Mouse (Mus musculus) ovary, postnatal 36 days (tissue): ENCODE measurements around the gene Car10.
"Not testable (repeated sequence)": the region's sequence is repeated elsewhere in the genome, so short reads cannot be mapped to it uniquely, and the experiment has no call there.

Experiments
- DNase-seq: peaks from one replicate; pipeline ENCODE4 v3.0.0; 2022; ENCODE audit warnings: low spot score, mixed read lengths

Gene Car10

DNA sequence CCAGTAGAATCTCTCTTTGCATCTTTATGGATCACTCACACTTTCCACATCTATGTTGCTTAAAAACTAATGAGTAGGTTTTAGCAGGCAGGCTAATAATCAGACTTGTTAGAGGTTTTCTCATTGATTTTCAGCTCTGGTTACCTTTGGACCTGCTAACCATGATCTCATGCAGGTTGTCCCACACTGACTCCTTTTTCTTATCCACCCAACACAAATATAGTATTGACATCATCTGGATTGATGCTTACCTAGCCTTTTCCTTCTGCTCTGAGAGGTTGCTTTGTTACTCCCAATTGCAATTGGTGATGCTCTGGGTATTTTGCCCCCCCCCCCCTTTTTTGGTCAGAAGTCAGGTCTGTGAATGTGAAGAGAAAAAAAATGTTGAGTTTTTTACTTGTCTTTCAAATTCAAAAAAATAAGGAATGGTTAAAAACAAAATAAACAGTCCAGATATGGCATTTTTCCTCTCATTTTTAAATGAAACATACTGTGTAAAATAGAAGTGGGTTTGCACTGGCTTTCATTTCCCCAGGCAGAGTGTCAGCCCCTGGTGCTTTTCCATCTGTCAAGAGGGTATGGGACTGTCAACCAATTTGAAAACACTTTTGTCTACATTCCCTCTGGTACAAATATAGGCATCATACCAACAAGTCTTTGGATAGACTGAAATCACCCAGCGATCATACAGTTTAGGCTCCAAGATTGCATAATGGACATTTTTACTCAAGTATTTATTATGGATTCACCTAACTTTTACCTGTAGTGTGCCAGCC lies 75.9 kb downstream of the Car10 start:
- no peak for DNase-seq

- DNase-seq, result no peak
Observed at GRCm38 (mm10) chr11:93185477-93185876, 87.6 kb downstream of the Car10 start.

- no peak for DNase-seq
Observed at GRCm38 (mm10) chr11:93186163-93186562, 88.3 kb downstream of the Car10 start.

GRCm38 (mm10) chr11:93188621-93189020 lies 90.8 kb downstream of the Car10 start:
- DNase-seq, result no peak

DNA sequence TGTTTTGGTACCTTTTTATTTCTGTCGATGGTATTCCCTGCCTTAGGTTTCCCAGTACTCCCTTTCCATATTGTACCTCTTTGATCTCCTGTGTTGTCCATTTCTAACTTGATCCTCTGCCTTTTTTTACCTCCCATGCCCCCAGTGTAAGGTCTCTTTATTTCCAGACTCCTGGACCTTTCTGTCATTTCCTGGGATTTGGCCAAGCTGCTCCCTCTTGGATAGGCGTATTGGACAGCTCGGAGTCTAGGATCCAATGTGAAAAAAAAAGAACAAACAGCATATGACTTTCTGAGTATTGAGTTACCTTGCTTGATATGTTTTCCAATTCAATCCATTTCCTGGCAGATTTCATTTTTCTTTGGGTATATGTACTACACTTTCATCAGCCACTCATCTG lies 102.2 kb downstream of the Car10 start:
- no peak for DNase-seq

DNA sequence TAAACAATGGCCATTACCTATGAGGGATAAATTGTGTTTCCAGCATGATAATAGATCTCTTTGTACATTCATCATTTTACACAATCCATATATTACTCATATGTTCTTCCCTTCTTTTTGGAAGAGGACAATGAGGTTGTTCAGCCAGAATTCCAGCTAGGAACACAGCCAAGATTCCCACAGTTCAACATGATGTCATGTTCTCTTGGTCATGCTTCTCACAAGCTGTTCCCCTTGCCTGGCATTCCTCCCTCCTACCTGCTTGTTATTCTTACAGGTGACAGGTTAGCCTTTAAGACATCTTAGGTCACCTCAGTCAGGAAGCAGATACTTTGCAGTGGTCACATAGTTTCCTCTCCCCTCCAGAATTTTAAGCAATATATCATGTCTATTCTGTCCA lies 119.6 kb downstream of the Car10 start:
- DNase-seq, result no peak

- DNase-seq, result no peak
Observed at GRCm38 (mm10) chr11:93230057-93230456, 132.2 kb downstream of the Car10 start.

GRCm38 (mm10) chr11:93249771-93250265 lies 152.0 kb downstream of the Car10 start:
- DNase-seq, result no peak

DNA sequence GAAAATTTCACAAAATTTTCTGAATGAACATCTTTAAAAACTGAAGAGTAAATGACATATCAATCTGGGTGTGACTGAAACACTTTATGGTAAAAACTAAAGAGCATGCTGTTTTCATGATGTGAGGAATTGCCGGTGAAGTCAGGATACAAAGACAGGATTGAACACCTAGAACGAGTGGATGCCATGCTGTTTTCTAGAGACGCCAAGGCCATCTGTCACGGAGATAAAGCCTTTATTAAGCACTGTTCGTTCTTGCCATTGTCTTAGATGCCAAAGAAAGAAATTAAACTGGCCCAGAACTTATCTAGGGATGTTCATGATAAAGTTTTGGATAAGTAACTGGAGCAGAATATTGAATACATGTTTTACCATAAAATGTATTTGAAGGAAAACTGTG lies 153.9 kb downstream of the Car10 start:
- no peak for DNase-seq

DNA sequence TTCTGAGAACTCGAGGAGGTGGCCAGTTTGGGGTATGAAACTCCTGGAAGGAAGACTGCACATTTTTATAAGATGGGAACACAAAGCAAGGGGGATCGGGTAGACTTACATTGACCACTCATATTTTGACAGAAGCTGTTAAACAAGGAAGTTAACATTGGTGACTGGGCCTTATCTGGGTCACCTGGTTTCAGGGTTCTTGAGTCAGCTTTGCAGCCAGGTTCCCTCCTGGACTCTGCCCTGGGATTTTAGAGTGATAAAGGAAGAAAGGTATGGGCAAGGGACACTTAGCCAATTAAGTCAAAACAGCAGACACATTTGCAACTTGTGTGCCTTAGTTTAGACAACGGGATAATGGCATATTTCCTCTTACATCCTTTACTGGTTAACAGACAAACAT lies 166.2 kb downstream of the Car10 start:
- no peak for DNase-seq

DNA sequence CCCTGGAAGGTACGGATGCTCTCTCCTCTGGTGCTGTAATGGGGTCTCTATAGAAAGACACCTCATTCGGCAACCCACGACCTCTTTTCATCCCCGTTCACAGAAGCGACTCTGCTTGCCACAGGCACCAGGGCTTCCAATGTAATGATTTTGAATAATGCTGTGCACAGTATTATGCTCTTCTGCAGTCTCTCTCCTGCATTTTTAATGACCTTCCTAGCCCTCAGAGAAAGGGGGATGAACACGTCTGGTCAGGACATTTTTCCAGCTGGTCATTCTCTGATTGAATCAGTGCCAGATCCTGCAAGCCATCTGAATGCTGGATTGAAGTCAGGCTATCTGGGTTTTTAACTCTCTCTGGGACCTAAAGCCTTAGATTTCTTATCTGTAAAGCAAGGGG lies 174.2 kb downstream of the Car10 start:
- DNase-seq, result no peak

DNA sequence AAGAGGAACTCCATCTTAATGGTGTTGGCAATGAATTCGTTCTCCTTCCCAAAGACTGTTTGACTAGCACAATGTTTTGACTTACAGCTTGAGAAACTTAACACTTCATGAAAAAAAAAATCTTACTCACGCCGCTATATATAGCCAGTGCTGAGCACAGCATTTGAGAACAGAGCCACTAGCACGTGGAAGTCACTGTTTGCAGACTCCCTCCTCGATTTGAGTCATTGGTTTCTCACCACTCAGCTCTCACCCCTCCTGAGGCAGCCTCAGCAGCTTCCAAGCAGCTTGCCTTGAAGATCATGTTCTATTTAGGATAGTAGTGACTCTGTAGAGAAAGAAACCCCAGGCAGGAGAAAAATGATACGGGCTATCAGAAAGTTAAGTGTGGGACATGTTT lies 176.1 kb downstream of the Car10 start:
- DNase-seq, result no peak

GRCm38 (mm10) chr11:93293661-93294060 lies 195.8 kb downstream of the Car10 start:
- no peak for DNase-seq

- no peak for DNase-seq
Observed at GRCm38 (mm10) chr11:93309981-93310380, 212.2 kb downstream of the Car10 start.

DNA sequence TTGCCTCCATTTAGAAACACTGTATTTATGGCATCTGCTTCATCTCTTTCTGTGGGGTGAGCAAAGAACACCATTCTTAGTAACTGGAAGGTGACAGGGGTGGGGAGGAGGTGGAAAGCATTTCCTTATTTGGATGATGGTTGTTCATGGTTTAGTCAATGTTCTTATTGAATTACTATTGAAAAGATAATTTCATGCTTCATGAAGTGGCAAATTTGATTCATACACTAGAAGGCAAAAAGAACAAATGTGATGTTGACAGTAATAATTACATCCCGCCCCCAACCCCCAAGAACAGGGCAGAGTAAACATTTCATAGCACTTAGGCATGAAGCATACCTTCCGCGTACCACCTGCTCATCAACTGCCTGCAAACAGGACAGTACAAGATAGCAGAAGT lies 239.9 kb downstream of the Car10 start:
- no peak for DNase-seq

- no peak for DNase-seq
Observed at GRCm38 (mm10) chr11:93343961-93344360, 246.1 kb downstream of the Car10 start.

- no peak for DNase-seq
Observed at GRCm38 (mm10) chr11:93344869-93345268, 247.0 kb downstream of the Car10 start.

- DNase-seq, result no peak
Observed at GRCm38 (mm10) chr11:93361576-93361975, 263.7 kb downstream of the Car10 start.

DNA sequence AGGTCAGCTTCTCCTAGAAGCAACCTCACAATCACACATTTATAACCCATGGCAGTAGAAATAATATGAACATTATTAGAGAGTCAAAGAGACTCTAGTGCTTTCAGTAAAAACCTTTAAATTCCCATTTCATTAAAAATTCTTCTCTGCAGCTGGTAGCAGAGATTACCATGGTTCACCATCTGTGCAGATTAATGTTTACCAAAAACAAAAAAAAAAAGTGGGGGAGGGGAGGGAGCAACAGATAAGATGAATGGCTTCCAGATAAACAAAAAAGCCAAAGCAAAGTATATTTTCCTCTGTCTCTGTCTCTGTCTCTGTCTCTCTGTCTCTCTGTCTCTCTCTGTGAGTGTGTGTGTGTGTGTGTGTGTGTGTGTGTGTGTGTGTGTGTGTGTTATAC lies 266.3 kb downstream of the Car10 start:
- DNase-seq, result no peak

DNA sequence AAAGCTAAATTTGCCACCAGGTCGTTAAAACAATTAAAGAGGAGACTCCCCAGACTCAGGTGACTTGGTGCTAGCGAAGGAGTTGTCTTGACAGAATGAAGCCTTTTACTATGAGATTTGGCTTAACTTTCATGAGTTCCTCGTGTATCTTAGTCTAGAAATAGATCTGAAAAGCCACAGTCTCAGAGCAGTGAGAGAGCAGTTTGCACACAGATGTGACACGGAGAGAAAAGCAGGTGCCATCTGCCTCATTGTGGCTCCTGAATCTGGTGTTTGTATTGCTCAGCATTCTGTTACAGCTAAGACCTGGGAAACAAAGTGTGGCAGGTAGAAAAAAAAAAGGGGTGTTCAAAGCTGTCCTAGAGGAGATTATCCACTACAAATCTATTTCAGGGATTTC lies 269.4 kb downstream of the Car10 start:
- DNase-seq, result no peak

GRCm38 (mm10) chr11:93367740-93368139 lies 269.9 kb downstream of the Car10 start:
- no peak for DNase-seq

- no peak for DNase-seq
Observed at GRCm38 (mm10) chr11:93373697-93374354, 276.0 kb downstream of the Car10 start.

DNA sequence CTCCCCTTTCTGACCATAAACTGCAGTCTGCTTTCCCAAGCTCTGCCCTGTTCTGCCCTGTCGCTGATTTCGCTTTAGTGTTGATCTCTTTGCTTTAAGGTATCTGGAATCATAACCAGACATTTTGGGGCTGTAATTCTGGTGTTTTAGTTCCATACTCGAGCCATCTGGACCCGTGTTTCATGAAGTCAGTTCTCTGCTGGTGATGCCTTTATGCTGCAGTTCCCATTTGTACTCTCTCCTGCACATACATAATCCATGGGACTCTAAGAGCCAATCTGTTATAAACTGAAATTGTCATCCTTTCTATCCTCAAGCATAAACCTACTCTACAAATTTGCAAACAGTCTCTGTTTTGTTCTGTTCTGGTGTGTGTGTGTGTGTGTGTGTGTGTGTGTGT lies 293.3 kb downstream of the Car10 start:
- DNase-seq, result no peak

GRCm38 (mm10) chr11:93393371-93393770 lies 295.5 kb downstream of the Car10 start:
- DNase-seq, result not testable (repeated sequence)
